Mouse (Mus musculus): ENCODE results near the gene Kcnd3.

The Kcnd3 gene

DNA sequence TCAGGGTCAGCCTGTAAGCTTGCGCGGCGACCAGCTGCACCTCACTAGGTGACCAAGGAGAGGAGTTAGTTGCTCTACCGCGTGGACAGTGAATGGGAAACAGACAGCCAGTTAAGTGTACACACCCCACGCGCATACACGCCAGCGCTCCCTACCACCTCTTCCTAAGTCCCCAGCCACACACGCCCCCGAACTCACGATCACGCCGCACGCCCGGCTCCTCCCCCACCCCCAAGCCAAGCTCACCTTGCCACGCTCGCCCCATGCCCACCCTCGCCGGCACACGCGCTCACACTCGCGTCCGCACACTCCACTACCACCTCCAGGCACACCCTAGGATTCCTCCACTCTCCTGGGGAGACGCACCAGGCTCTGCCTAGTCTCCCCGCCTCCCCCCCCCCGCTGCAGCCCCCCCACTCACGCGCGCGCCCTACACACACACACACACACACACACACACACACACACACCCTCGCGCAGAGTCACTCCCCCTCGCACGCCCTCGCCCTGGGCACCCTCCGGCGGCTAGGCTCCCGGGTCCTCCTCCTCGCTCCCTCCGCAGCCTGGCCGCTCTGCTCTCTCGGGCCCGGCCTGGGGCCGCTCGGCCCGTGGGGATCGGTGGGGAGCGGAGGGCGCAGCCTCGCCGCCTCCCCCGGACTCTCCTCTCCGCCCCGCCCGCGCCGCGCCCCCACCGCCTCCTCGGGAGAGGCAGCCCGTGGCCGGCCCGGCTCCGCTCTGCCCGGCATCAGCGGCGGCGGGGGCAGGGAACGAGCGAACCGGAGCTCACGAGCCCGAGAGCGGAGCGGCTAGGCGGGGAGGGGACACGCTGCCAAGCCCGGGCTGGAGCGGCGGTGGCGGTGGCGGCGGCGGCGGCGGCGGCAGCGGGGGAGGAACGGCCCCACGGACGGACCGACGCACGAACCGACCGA, at the start of gene Kcnd3:
Gene Kcnd3, plus strand, starts transcription at position 704 of the 929 bp plus-strand sequence.
- DNase-seq (ENCODE audit: low spot score in 2 of 2): peak; percentile 8 to 47

- no peak for DNase-seq (ENCODE audit: low spot score in 2 of 2)
These were observed 49.5 kb upstream of the Kcnd3 start for GRCm38 (mm10) chr3:105402676-105403075.

DNA sequence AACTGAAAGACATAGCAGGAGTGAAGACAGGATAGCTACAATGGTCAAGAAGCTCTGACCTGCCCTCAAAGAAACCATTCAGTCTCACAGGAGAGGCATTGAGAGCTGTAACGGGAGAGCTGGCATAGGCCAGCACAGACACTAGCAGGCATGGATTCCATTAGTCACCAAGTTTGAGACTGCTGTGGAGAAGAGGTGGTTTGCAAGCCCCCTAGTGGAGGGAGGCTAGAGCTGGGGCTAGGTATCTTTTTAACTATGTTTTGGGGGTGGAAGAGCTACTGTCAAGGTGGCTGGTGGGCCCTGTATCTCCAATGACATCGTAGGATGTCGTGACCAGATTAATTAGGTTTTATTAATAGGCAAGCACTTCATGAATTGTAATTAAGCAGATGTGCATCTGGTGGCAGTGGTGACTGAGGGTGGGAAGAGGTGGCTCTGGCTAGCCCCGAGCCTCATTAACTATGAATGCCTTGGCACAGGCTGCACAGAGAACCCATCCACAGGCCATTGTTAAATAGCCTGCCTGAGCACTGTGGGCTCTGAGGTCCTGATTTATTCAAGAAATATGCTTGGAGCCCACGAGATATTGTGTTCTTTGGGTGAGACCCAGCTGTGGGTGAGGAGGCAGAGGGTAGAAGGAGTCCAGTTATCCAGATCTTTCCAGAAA, 48.6 kb upstream of the Kcnd3 start:
- DNase-seq (ENCODE audit: low spot score in 2 of 2): no peak

DNA sequence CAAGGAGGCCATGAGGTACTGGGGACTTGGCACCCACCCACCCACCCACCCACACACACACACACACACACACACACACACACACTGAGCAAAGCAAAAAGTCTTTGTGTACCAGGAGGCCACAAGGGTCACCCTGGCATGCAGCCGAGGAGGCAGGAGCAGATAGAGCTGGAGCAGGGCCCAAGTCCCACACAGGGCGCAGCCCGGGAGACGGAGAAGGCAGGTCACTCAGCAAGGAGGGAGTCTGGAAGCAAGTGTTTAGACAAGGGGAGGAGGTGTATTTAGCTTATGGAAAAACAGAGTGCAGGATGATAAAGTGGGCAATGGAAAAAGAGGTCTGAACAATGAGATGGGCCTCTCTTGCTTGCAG, 48.1 kb upstream of the Kcnd3 start:
- no peak for DNase-seq (ENCODE audit: low spot score in 2 of 2)

DNA sequence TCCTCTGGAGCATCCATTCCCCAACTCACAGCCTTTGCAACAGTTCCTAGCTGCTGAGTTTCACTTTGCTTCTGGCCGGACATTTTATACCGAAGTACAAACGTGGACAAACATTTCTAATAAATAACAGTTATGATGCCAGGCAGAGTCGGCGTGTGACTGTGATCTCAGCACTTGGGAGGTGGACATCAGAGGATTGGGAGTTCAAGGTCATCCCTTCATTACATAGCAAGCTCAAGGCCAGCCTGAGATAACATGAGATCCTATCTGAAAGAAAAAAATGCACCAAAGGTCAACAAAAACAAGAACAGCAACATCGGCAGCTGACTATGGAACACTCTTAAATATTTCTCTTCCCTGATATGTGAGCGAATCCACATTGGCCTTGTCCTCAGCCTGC, 46.6 kb upstream of the Kcnd3 start:
- no peak for DNase-seq (ENCODE audit: low spot score in 2 of 2)

DNA sequence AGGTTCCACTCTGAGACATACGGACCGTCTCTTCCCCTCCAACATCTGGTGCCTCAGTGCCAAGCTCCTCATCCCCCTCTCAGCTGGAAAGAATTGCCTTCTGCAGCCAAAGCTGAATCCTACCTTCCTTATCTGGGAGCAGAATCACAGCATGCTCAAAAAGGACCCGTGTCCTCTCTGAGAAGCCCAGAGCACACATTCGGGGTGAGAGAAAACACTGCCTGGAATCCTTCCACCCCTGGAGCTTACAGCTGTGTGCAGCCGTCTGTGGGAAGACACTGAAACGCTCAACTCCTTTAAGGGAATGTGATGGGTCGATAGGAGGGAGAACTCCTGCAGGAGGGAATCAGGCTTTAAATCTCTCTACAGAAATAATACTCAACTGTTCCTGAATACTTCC, 46.1 kb upstream of the Kcnd3 start:
- DNase-seq (ENCODE audit: low spot score in 2 of 2): no peak

- no peak for DNase-seq (ENCODE audit: low spot score in 2 of 2)
These were observed 43.9 kb upstream of the Kcnd3 start for GRCm38 (mm10) chr3:105408211-105408610.

DNA sequence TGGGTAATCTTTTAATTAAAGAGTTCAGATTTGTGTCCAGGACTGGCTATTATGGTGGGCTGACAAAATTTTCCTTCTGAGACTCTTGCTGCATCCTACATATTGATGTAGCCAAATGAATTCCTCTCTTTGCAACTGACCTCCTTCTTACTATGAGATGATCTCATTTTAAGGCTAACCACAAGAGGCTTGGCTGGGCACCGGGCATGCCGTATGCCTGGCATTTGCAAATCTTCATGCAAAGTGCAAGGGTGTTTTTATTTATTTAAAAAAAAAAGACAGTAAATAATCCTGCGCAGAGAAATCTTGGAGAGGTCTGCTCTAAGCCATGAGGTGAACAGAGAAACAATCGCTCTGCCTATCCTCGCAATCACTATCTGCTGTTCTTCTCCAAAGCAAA, 41.3 kb upstream of the Kcnd3 start:
- DNase-seq (ENCODE audit: low spot score in 2 of 2): no peak

GRCm38 (mm10) chr3:105411776-105412175, 40.4 kb upstream of the Kcnd3 start:
- no peak for DNase-seq (ENCODE audit: low spot score in 2 of 2)

DNA sequence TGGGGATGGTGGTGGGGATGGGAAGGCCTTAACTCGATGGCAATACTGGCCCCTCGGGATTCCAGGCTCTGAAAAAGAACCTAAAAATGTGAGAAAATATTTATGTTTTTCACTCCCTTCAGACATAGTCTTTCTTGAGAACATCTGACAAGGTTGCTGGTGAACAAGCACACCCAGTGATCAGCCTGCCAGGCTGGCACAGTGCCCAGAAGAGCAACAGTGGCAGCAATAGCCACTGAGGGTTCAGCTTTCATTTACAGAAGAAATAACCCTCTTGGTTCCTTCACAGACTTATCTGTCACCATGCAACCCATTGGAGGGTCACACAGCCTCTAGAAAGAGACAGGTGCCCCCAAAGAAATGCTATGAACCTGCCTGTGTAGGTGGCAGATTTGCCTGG, 39.9 kb upstream of the Kcnd3 start:
- no peak for DNase-seq (ENCODE audit: low spot score in 2 of 2)

- no peak for DNase-seq (ENCODE audit: low spot score in 2 of 2)
These were observed 39.4 kb upstream of the Kcnd3 start for GRCm38 (mm10) chr3:105412681-105413080.

DNA sequence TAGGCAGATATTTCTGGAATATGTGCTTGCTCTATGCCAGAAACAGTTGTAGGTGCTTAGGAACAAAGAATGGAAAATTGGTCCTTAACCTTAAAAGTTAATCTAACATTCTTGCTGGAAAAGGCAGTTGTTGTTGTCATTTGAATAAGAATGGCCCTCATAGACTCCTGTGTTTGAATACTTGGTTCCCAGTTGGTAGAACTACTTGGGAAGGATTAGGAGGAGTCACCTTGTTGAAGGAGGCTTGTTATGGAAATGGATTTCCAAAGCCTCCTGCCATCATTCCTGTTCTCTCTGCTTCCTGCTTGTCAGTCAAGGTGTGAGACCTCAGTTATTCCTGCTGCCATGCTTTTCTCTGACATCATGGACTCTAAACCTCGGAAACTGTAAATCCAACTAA, 33.7 kb upstream of the Kcnd3 start:
- DNase-seq (ENCODE audit: low spot score in 2 of 2): no peak

DNA sequence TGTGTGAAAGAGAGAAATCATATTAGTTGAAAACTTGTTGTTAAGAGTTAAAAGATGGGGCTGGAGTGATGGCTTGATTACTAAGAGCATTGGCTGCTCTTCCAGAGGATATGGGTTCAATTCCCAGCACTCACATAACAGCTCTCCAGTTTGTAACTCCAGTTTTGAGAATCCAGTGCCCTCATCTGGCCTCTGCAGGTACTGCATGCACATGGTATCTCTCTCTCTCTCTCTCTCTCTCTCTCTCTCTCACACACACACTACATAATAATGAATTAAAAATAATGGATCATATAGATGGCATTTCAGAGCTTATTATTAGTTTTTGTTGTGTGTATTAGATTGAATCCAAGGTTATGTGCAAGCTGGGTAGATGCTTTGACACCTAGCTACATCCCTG, 29.7 kb upstream of the Kcnd3 start:
- DNase-seq (ENCODE audit: low spot score in 2 of 2): no peak

DNA sequence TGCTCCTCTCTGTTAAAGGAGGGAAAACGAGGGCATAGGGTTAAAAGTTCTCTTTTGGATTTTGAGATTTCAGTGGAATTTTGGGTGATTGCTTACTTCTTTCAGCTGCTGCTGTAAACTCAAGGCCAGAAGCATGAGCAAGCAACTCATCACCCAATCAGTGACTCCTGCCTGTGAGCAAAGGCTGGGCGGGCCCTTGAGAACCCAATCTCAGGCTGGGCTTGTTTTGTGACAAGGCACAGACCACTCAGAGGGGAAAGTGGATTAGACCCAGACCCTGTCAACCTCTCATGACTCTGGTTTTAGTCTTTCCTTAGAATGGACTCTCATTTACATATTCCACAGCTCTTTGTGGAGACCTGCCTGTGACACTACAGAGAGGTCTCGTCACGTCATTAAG, 28.7 kb upstream of the Kcnd3 start:
- no peak for DNase-seq (ENCODE audit: low spot score in 2 of 2)

DNA sequence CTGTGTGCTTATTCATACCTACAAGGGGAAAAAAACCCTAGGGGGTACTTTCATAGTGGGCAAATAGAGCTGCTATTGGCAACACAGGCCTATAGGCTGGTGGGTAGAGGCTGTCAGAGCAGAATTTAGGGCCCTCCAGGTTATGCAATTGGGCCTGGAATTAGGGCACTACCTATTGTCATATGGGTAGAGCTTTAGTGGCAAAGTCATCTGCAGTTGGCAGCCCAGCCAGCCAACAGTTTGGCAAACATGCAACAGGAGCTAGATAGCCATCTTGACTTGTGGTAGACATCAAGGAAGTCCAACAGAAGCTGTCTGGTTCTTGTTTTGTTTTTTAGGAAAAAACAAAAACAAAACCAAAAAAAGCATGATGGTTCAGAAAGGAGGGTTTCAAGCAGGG, 23.5 kb upstream of the Kcnd3 start:
- no peak for DNase-seq (ENCODE audit: low spot score in 2 of 2)

GRCm38 (mm10) chr3:105436383-105436782, 15.7 kb upstream of the Kcnd3 start:
- DNase-seq (ENCODE audit: low spot score in 2 of 2): no peak

- no peak for DNase-seq (ENCODE audit: low spot score in 2 of 2)
These were observed 15.2 kb upstream of the Kcnd3 start for GRCm38 (mm10) chr3:105436971-105437370.

- DNase-seq (ENCODE audit: low spot score in 2 of 2): no peak
These were observed 11.1 kb upstream of the Kcnd3 start for GRCm38 (mm10) chr3:105440873-105441495.

DNA sequence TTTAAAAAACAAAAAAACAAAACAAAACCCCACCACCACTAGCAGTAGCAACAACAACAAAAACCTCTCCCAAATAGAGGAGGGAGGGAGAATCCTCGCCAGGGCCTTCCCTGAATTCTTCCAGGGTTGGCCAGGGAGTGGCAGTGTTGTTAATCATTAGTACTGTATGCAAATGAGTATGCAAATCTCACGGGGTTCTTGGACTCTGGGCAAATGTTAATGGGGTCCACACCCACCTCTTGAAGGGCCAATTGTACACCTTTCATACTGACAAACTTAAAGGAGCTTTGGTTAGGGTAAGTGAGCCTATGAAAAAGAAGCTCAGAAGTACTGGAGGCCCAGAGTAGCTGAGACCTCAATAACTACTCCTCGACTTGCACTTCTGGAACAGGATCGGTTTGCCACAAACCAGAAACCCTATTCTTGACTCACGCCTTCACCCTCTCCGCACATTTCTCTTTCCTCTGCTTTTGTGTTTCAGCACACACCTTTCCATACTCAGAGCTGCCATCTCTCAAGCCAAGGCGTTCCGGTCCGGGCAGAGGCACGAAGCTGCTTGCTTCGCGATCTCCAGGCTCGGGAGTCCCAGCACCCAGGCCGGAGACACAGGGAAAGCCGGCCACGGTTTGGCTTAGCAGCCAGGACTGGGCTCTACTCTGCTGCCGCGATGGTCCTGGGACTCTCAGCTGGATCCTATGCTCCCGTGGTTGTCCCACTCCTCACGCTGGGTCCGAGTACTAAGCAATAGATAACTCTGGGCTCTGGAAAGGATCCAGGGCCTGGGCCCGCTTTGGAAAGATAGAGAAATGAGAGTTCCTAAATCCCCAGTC, 1.3 kb upstream of the Kcnd3 start:
- peak in 1 of 2 experiments; percentile 39 for DNase-seq (ENCODE audit: low spot score in 2 of 2)

DNA sequence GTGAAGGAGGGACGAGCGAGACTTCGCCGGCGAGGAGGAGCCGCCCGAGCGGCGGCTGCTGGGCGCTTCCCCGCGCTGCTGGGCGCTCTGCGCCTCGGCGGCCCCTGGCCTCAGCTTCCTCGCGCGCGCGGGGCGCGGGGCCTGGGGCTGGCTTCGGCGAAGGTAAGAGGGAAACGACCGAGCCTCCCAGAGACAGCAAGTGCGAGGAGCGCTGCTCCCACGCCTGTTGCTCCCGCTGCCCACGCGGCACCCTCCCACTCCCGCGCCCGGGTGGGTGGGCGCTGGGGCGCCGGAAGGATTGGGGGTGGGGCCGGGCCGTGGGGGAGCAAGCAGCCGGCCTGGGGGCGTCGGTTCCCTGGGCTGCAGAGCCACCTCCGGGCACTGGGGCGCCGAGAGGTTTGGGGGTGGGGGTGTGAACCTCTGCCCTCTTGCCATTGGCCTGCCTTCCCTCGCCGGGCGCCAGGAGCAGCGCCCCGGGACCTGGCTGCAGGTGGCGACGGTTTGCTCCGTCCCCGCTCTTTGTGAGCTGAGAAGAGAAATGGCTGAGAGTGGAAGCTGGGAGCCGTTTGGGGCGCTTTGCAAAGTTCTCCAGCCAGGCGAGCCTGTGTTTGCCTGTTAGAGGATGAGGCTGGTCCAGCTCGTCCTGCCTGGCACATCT, 555 bp downstream of the Kcnd3 start:
- DNase-seq (ENCODE audit: low spot score in 2 of 2): peak in 1 of 2 experiments; percentile 34

DNA sequence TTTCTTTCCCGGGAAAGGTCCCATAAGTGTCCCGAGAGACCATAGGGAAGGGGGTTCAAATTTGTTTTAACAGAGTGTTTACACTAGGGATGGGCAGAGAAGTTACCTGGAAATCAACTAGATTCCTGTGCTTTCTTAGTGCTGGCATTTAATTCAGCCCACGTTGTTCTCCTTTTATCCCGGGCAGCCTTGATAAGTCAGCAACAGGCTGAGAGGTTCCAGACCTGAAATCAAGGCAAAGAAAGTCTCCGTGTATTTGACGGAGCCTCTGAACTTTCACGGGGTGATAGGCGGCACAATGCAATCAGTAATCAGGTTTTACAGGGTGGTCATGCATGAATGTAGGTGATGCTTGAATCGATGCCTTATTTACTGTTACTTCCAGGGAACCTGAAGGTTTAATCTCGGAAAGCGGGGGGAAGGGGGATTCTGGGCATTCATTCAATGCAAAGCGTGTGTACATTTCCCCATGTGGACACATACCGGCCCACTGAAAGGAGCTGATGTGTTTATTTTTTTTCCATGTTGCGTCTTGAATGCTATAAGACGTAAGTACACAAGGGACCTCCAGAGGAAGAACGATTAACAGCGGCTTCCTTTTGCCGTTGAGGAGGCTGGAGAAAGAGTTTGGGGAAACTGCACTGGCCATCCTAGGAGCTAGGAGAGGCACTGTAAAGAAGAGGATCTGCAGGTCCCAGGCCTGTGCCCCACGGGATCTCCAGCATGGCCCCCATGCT, 1.3 kb downstream of the Kcnd3 start:
- DNase-seq (ENCODE audit: low spot score in 2 of 2): no peak
